Mouse (Mus musculus) small intestine, adult 2 months (tissue): Measurements from ENCODE around the gene Zfp821.

ENCODE experiments used
- CTCF ChIP-seq: fragments of 200-500 bp; IDR thresholded peaks from 2 replicates; pipeline ENCODE4 v1.5.1; 2012; ENCODE audit warnings: low read depth, mild to moderate bottlenecking, control low read depth, inconsistent platforms, low read length, moderate library complexity, mixed read lengths; ENCODE audit not compliant: insufficient replicate concordance, insufficient read length; ENCODE audit errors: extremely low read depth
- POLR2A ChIP-seq: fragments of 200-500 bp; IDR thresholded peaks from 2 replicates; pipeline ENCODE4 v1.6.1; 2012; ENCODE audit warnings: low read depth, mild to moderate bottlenecking, control low read depth, inconsistent platforms, low read length, moderate library complexity

GRCm38 (mm10) chr8:109756849-109757248 lies 51.5 kb downstream of the Zfp821 start:
- TF ChIP-seq CTCF, result no peak
- TF ChIP-seq POLR2A, result no peak
